Mouse (Mus musculus) CH12.LX (cell line): ENCODE measurements around the gene Depdc1b. TPM values are rescaled to one million over a fixed set of nuclear protein-coding genes. Genes with fewer than 3 reads are reported as not detected.

Experiments used
- DNase-seq: peaks from one replicate; pipeline ENCODE4 v3.0.0-alpha.2; 2013; ENCODE audit errors: extremely low read depth
- H3K27ac ChIP-seq: 2 replicates; pipeline ENCODE4 v1.5.1; 2012; ENCODE audit warnings: low read depth, mild to moderate bottlenecking, control low read depth, moderate library complexity; ENCODE audit not compliant: insufficient read depth
- H3K27me3 ChIP-seq: replicated peaks from 2 replicates; pipeline ENCODE3; 2012; ENCODE audit warnings: inconsistent platforms
- H3K36me3 ChIP-seq, 2 experiments: replicated peaks in 1 of 2; 2 replicates each; pipeline versions ENCODE3 to v1.6.1; 2012; ENCODE audit warnings: inconsistent platforms in 1 of 2, low read length in 1 of 2, mild to moderate bottlenecking in 1 of 2, mixed read lengths in 1 of 2, moderate library complexity in 1 of 2; ENCODE audit not compliant: control insufficient read depth in 1 of 2, insufficient read depth in 1 of 2
- H3K4me1 ChIP-seq, 2 experiments: 2 replicates each; pipeline ENCODE4 v1.6.1; 2012; ENCODE audit warnings: inconsistent platforms in 1 of 2, moderate library complexity in 1 of 2; ENCODE audit not compliant: insufficient read depth in 2 of 2, control insufficient read depth in 1 of 2
- H3K4me2 ChIP-seq: 2 replicates; pipeline ENCODE4 v1.6.1; 2012; ENCODE audit warnings: low read depth, mild to moderate bottlenecking, control low read depth; ENCODE audit not compliant: poor library complexity, insufficient read depth, severe bottlenecking
- H3K4me3 ChIP-seq, 3 experiments: fragments of 150-350 bp in 1 of 3; sonication (generic) in 1 of 3; replicated peaks in 1 of 3; 2 replicates each; pipeline versions ENCODE3 to v1.5.1; 2011 to 2012; ENCODE audit warnings: low read depth in 2 of 3, low read length in 2 of 3, mild to moderate bottlenecking in 2 of 3, moderate library complexity in 2 of 3, control low read depth in 1 of 3, improper control_type of control experiment in 1 of 3, inconsistent platforms in 1 of 3, mixed read lengths in 1 of 3; ENCODE audit not compliant: poor library complexity in 1 of 3
- H3K79me2 ChIP-seq: replicated peaks from 2 replicates; pipeline ENCODE4 v1.6.1; 2012; ENCODE audit warnings: mild to moderate bottlenecking, moderate library complexity; ENCODE audit not compliant: control insufficient read depth, poor library complexity, insufficient read depth, severe bottlenecking; ENCODE audit errors: extremely low read depth
- H3K9ac ChIP-seq: 2 replicates; pipeline ENCODE4 v1.6.1; 2012; ENCODE audit warnings: low read depth, mild to moderate bottlenecking, control low read depth, moderate library complexity; ENCODE audit not compliant: insufficient read depth
- H3K9me3 ChIP-seq: replicated peaks from 2 replicates; pipeline ENCODE3; 2012; ENCODE audit warnings: low read length, inconsistent platforms, mixed read lengths
- BHLHE40 ChIP-seq: IDR thresholded peaks from 2 replicates; pipeline ENCODE4 v1.6.1; 2011; ENCODE audit warnings: mild to moderate bottlenecking, low read depth, low read length, improper control_type of control experiment
- CHD1 ChIP-seq: IDR thresholded peaks from 2 replicates; pipeline ENCODE4 v1.6.1; 2012; ENCODE audit warnings: low read depth, low read length, improper control_type of control experiment, inconsistent platforms
- CHD2 ChIP-seq: IDR thresholded peaks from 2 replicates; pipeline ENCODE4 v1.6.1; 2011; ENCODE audit warnings: low read length, improper control_type of control experiment
- E2F4 ChIP-seq: IDR thresholded peaks from 2 replicates; pipeline ENCODE4 v1.6.1; 2011; ENCODE audit warnings: low read depth, low read length, improper control_type of control experiment; ENCODE audit not compliant: insufficient replicate concordance
- ELF1 ChIP-seq: IDR thresholded peaks from 2 replicates; pipeline ENCODE4 v1.6.1; 2014; ENCODE audit warnings: low read depth, mild to moderate bottlenecking, inconsistent platforms, low read length, improper control_type of control experiment
- EP300 ChIP-seq: IDR thresholded peaks from 2 replicates; pipeline ENCODE4 v1.6.1; 2011; ENCODE audit warnings: low read length, improper control_type of control experiment
- ETS1 ChIP-seq: conservative IDR thresholded peaks from 2 replicates; pipeline ENCODE4 v1.6.1; 2012; ENCODE audit warnings: low read depth, mild to moderate bottlenecking, inconsistent platforms, low read length, improper control_type of control experiment, moderate library complexity
- GABPA ChIP-seq: IDR thresholded peaks from 2 replicates; pipeline ENCODE4 v1.6.1; 2012; ENCODE audit warnings: low read depth, low read length, improper control_type of control experiment, inconsistent platforms; ENCODE audit not compliant: insufficient replicate concordance
- HCFC1 ChIP-seq: IDR thresholded peaks from 2 replicates; pipeline ENCODE4 v1.6.1; 2012; ENCODE audit warnings: low read depth, mild to moderate bottlenecking, inconsistent platforms, low read length, improper control_type of control experiment
- IRF4 ChIP-seq: IDR thresholded peaks from 2 replicates; pipeline ENCODE4 v1.6.1; 2014; ENCODE audit warnings: low read depth, mild to moderate bottlenecking, inconsistent platforms, low read length, improper control_type of control experiment
- JUN ChIP-seq: IDR thresholded peaks from 2 replicates; pipeline ENCODE4 v1.6.1; 2011; ENCODE audit warnings: low read depth, mild to moderate bottlenecking, low read length, improper control_type of control experiment, moderate library complexity; ENCODE audit not compliant: insufficient read depth
- JUND ChIP-seq: conservative IDR thresholded peaks from 2 replicates; pipeline ENCODE4 v1.6.1; 2011; ENCODE audit warnings: low read depth, low read length, improper control_type of control experiment
- MAFK ChIP-seq: IDR thresholded peaks from 2 replicates; pipeline ENCODE4 v1.6.1; 2011; ENCODE audit warnings: low read length, improper control_type of control experiment; ENCODE audit not compliant: insufficient replicate concordance
- MAX ChIP-seq: IDR thresholded peaks from 2 replicates; pipeline ENCODE4 v1.6.1; 2011; ENCODE audit warnings: low read length, improper control_type of control experiment
- MAZ ChIP-seq: IDR thresholded peaks from 2 replicates; pipeline ENCODE4 v1.6.1; 2012; ENCODE audit warnings: low read depth, mild to moderate bottlenecking, inconsistent platforms, low read length, improper control_type of control experiment, moderate library complexity
- MXI1 ChIP-seq: IDR thresholded peaks from 2 replicates; pipeline ENCODE4 v1.6.1; 2011; ENCODE audit warnings: mild to moderate bottlenecking, low read depth, low read length, improper control_type of control experiment
- MYC ChIP-seq: IDR thresholded peaks from 2 replicates; pipeline ENCODE4 v1.6.1; 2011; ENCODE audit warnings: low read depth, mild to moderate bottlenecking, improper control_type of control experiment, low read length
- NELFE ChIP-seq: IDR thresholded peaks from 2 replicates; pipeline ENCODE4 v1.6.1; 2011; ENCODE audit warnings: low read depth, low read length, improper control_type of control experiment
- POLR2AphosphoS2 ChIP-seq: IDR thresholded peaks from 2 replicates; pipeline ENCODE4 v1.6.1; 2011; ENCODE audit warnings: low read depth, low read length, improper control_type of control experiment
- RAD21 ChIP-seq: IDR thresholded peaks from 2 replicates; pipeline ENCODE4 v1.6.1; 2011; ENCODE audit warnings: low read depth, mild to moderate bottlenecking, low read length, improper control_type of control experiment, moderate library complexity
- RCOR1 ChIP-seq: conservative IDR thresholded peaks from 2 replicates; pipeline ENCODE4 v1.6.1; 2012; ENCODE audit warnings: low read depth, mild to moderate bottlenecking, inconsistent platforms, low read length, improper control_type of control experiment
- SIN3A ChIP-seq: IDR thresholded peaks from 2 replicates; pipeline ENCODE4 v1.6.1; 2012; ENCODE audit warnings: low read length, improper control_type of control experiment, inconsistent platforms
- SMC3 ChIP-seq: IDR thresholded peaks from 2 replicates; pipeline ENCODE4 v1.6.1; 2011; ENCODE audit warnings: low read depth, low read length, improper control_type of control experiment
- TCF12 ChIP-seq: IDR thresholded peaks from 2 replicates; pipeline ENCODE4 v1.6.1; 2014; ENCODE audit warnings: low read depth, mild to moderate bottlenecking, inconsistent platforms, low read length, improper control_type of control experiment
- UBTF ChIP-seq: IDR thresholded peaks from 2 replicates; pipeline ENCODE4 v1.6.1; 2012; ENCODE audit warnings: low read depth, mild to moderate bottlenecking, inconsistent platforms, low read length, improper control_type of control experiment, moderate library complexity
- USF2 ChIP-seq: conservative IDR thresholded peaks from 2 replicates; pipeline ENCODE4 v1.6.1; 2011; ENCODE audit warnings: low read depth, low read length, improper control_type of control experiment
- ZKSCAN1 ChIP-seq: IDR thresholded peaks from 2 replicates; pipeline ENCODE4 v1.6.1; 2012; ENCODE audit warnings: low read depth, inconsistent platforms, low read length, improper control_type of control experiment, borderline replicate concordance
- ZMIZ1 ChIP-seq: IDR thresholded peaks from 2 replicates; pipeline ENCODE4 v1.6.1; 2012; ENCODE audit warnings: low read depth, mild to moderate bottlenecking, inconsistent platforms, low read length, improper control_type of control experiment
- ZNF384 ChIP-seq: IDR thresholded peaks from 2 replicates; pipeline ENCODE4 v1.6.1; 2012; ENCODE audit warnings: low read depth, low read length, improper control_type of control experiment, inconsistent platforms
- dilution Hi-C: fragments of 300-500 bp; cut with MboI; formaldehyde crosslinking; loops from 2 replicates; pipeline ENCODE4 v1.14.3; 2020; ENCODE audit warnings: low sequenced_read_pairs; ENCODE audit not compliant: extremely low pct_unique_long_range_greater_than_20kb, extremely low pct_ligation_motif_present
- in situ Hi-C: fragments of 300-500 bp; cut with MboI; formaldehyde crosslinking; loops from 3 replicates; pipeline ENCODE4 v1.14.3; 2019; ENCODE audit warnings: low sequenced_read_pairs, low pct_ligation_motif_present, low pct_unique_long_range_greater_than_20kb, mixed read lengths
- polyA plus RNA-seq: library from polyadenylated mRNA; unstranded; fragments of >175 nt; gene quantifications from 2 replicates; pipeline ENCODE4 v1.2.1, GENCODE M21; 2012; ENCODE audit warnings: low read depth; ENCODE audit not compliant: insufficient read length
- total RNA-seq, 2 experiments: library from RNA; depleted of rRNA; stranded (reverse); fragments of 300-350 nt in 1 of 2; fragments of >200 nt in 1 of 2; gene quantifications; 2 replicates each; pipeline ENCODE4 v1.2.3; 2012 to 2014

Depdc1b gene
- total and polyA plus RNA-seq, 3 experiments = 11.1 to 17.8 (median 15.7) TPM

- peaks cover 2 to 6% of the 10 kb centered on the region in 2 experiments; a peak in 2 of 4 replicates for H3K4me1 ChIP-seq
- H3K36me3 ChIP-seq = no peaks in the 10 kb centered on the region
- H3K79me2 ChIP-seq = no peaks in the 10 kb centered on the region
- no peaks in the 10 kb centered on the region for H3K9me3 ChIP-seq
- in situ Hi-C loops = loop anchor here (25.0 kb wide), 1 partner anchor 416 kb away; no protein-coding TSS in a partner anchor
- DNase-seq = no peak
- no peak overlapping the region for H3K27ac ChIP-seq
- TF ChIP-seq RAD21 (no peak), ZKSCAN1 (no peak), TCF12 (no peak), ELF1 (no peak), CHD1 (no peak), CHD2 (no peak), UBTF (no peak), NELFE (no peak), IRF4 (no peak), MYC (no peak), POLR2AphosphoS2 (no peak), E2F4 (no peak), HCFC1 (no peak), EP300 (no peak), RCOR1 (no peak), ETS1 (no peak), MAZ (no peak), BHLHE40 (no peak), USF2 (no peak), JUN (no peak)
- no peak overlapping the region for H3K4me3 ChIP-seq
- no peaks in the 10 kb centered on the region for H3K27me3 ChIP-seq
- dilution Hi-C loops = no loop called here
- no peak overlapping the region for H3K9ac ChIP-seq
- H3K4me2 ChIP-seq = no peak overlapping the region
Measured at GRCm38 (mm10) chr13:108302957-108303675, 13.0 kb upstream of the Depdc1b start.

- no peak overlapping the region for H3K9ac ChIP-seq
- H3K36me3 ChIP-seq = no peaks in the 10 kb centered on the region
- H3K27me3 ChIP-seq = no peaks in the 10 kb centered on the region
- H3K79me2 ChIP-seq = no peaks in the 10 kb centered on the region
- peaks cover 2 to 6% of the 10 kb centered on the region in 2 experiments; a peak in 2 of 4 replicates for H3K4me1 ChIP-seq
- no peak for TF ChIP-seq MAX
- no peak for TF ChIP-seq ETS1
- no peak for TF ChIP-seq MAFK
- no peak for TF ChIP-seq GABPA
- no peak for TF ChIP-seq ZKSCAN1
- no peak for TF ChIP-seq MXI1
- no peak for TF ChIP-seq IRF4
- TF ChIP-seq UBTF = no peak
- no peak for TF ChIP-seq ZNF384
- no peak for TF ChIP-seq MAZ
- no peak for TF ChIP-seq SIN3A
- no peak for TF ChIP-seq SMC3
- no peak for TF ChIP-seq ZMIZ1
- no peak for TF ChIP-seq CHD1
- no peak for TF ChIP-seq BHLHE40
- no peak for TF ChIP-seq POLR2AphosphoS2
- no peak for TF ChIP-seq JUND
- TF ChIP-seq EP300 = no peak
- TF ChIP-seq, all 38 proteins: peak for 0
- dilution Hi-C loops (no loop called here), in situ Hi-C loops (loop anchor here (25.0 kb wide), 1 partner anchor 417 kb away; no protein-coding TSS in a partner anchor)
- DNase-seq = no peak
- Histone ChIP-seq H3K27ac (no peak overlapping the region), H3K4me3 (no peak overlapping the region), H3K4me2 (no peak overlapping the region), H3K9me3 (no peaks in the 10 kb centered on the region)
Measured at GRCm38 (mm10) chr13:108303841-108304240, 12.3 kb upstream of the Depdc1b start.
